Mouse (Mus musculus): ENCODE measurements at regions not wholly inside any gene's neighbourhood (a gene's known extent, or its start where the extent isn't known, plus 50 kb on each side); places are given as distances from the start of the nearest gene placed in this dataset.

DNA sequence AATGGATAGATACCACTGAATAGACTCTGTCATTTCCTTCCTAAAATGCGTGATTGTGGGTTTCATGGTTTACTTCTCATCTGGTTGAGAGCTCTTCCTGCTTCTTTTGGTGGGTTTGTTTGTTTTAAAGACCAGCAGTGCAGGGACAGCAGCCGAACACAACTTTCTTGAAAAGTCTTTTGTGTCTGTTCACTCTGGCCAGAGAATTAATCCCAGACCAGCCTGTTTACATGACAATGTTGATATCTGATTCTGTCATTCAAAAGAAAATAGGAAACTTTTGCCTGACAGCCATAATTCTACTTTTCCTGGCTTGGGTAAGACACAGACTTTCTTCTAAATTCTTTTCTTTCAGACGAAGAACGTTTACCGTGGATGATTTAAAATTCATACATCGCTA lies 336.9 kb upstream of the Flrt2 start:
- no peak for TF ChIP-seq EP300 (IDR thresholded peaks at IDR 0.05; ENCODE audit: low read depth)
- TF ChIP-seq CTCF (IDR thresholded peaks at IDR 0.05; ENCODE audit: low read depth): no peak

All from liver, embryonic 14.5 days (tissue).